Mouse (Mus musculus): ENCODE measurements around the gene Fabp3. TPM values are rescaled to one million over a fixed set of nuclear protein-coding genes. Genes with fewer than 3 reads are reported as not detected.

Fabp3 gene
- polyA plus RNA-seq, 1 experiment from 2014 or later: 74.2 TPM

- WGBS: 66% methylated on average over 5 of the region's 5 CpGs
- no peak overlapping the region for H3K27ac ChIP-seq (replicated peaks)
- DNase-seq (ENCODE audit: low spot score) (no peak), ATAC-seq (ENCODE audit: low FRiP score, low TSS enrichment) (no peak)
- TF ChIP-seq CTCF (IDR thresholded peaks at IDR 0.05; ENCODE audit: low read depth) (no peak), EP300 (optimal IDR thresholded peaks at IDR 0.05) (no peak)
- H3K4me1 ChIP-seq (replicated peaks; ENCODE audit: control insufficient read depth, insufficient read depth): no peaks in the 10 kb centered on the region
- H3K27me3 ChIP-seq (ENCODE audit: control insufficient read depth, insufficient read depth, low read length): no peaks in the 10 kb centered on the region
- H3K4me3 ChIP-seq (ENCODE audit: low read depth, low read length): no peak overlapping the region
- H3K4me2 ChIP-seq (replicated peaks; ENCODE audit: low read depth): no peak overlapping the region
- no peak overlapping the region for H3K9ac ChIP-seq (ENCODE audit: low read length)
- no peaks in the 10 kb centered on the region for H3K9me3 ChIP-seq (ENCODE audit: control insufficient read depth, low read length)
- peaks cover 9% of the 10 kb centered on the region for H3K36me3 ChIP-seq (ENCODE audit: control insufficient read depth, insufficient read depth, low read length)
Observed at GRCm38 (mm10) chr4:130335867-130336266, 27.5 kb downstream of the Fabp3 start.

- Histone ChIP-seq H3K4me2 (replicated peaks; ENCODE audit: low read depth) (no peak overlapping the region), H3K9ac (ENCODE audit: low read length) (no peak overlapping the region), H3K9me3 (ENCODE audit: control insufficient read depth, low read length) (no peaks in the 10 kb centered on the region), H3K4me3 (ENCODE audit: low read depth, low read length) (no peak overlapping the region), H3K27ac (replicated peaks) (no peak overlapping the region), H3K4me1 (replicated peaks; ENCODE audit: control insufficient read depth, insufficient read depth) (no peaks in the 10 kb centered on the region), H3K27me3 (ENCODE audit: control insufficient read depth, insufficient read depth, low read length) (no peaks in the 10 kb centered on the region), H3K36me3 (ENCODE audit: control insufficient read depth, insufficient read depth, low read length) (peaks cover 6% of the 10 kb centered on the region)
- 22% methylated on average over 4 of the region's 4 CpGs for WGBS
- ATAC-seq (ENCODE audit: low FRiP score, low TSS enrichment) (0 out of 2 replicates have a peak, but pooled peaks have one; percentile 40), DNase-seq (ENCODE audit: low spot score) (peak; percentile 63)
- no peak for TF ChIP-seq EP300 (optimal IDR thresholded peaks at IDR 0.05)
- TF ChIP-seq CTCF (IDR thresholded peaks at IDR 0.05; ENCODE audit: low read depth): peak; percentile 93
Observed at GRCm38 (mm10) chr4:130341691-130342090, 33.3 kb downstream of the Fabp3 start.

- no peak overlapping the region for H3K27ac ChIP-seq (replicated peaks)
- WGBS: 92% methylated on average over 6 of the region's 6 CpGs
- H3K36me3 ChIP-seq (ENCODE audit: control insufficient read depth, insufficient read depth, low read length): peaks cover 9% of the 10 kb centered on the region; the same call in 1 of the 2 replicates
Observed at GRCm38 (mm10) chr4:130349666-130350065, 41.3 kb downstream of the Fabp3 start.

GRCm38 (mm10) chr4:130350690-130351422, 42.5 kb downstream of the Fabp3 start:
- TF ChIP-seq EP300 (optimal IDR thresholded peaks at IDR 0.05) (no peak), CTCF (IDR thresholded peaks at IDR 0.05; ENCODE audit: low read depth) (0 out of 2 replicates have a peak, but pooled peaks have one; percentile 12)
- H3K27ac ChIP-seq (replicated peaks): no peak overlapping the region
- H3K4me3 ChIP-seq (ENCODE audit: low read depth, low read length): no peak overlapping the region
- DNase-seq (ENCODE audit: low spot score): no peak
- ATAC-seq (ENCODE audit: low FRiP score, low TSS enrichment): no peak
- peaks cover 9% of the 10 kb centered on the region; the same call in 1 of the 2 replicates for H3K36me3 ChIP-seq (ENCODE audit: control insufficient read depth, insufficient read depth, low read length)
- no peak overlapping the region for H3K9ac ChIP-seq (ENCODE audit: low read length)
- no peaks in the 10 kb centered on the region for H3K9me3 ChIP-seq (ENCODE audit: control insufficient read depth, low read length)
- no peak overlapping the region for H3K4me2 ChIP-seq (replicated peaks; ENCODE audit: low read depth)
- H3K27me3 ChIP-seq (ENCODE audit: control insufficient read depth, insufficient read depth, low read length): no peaks in the 10 kb centered on the region
- 87% methylated on average over 16 of the region's 16 CpGs for WGBS
- no peaks in the 10 kb centered on the region for H3K4me1 ChIP-seq (replicated peaks; ENCODE audit: control insufficient read depth, insufficient read depth)

More at GRCm38 (mm10) chr4:130349666-130350065, 41.3 kb downstream of the Fabp3 start:
- no peaks in the 10 kb centered on the region for H3K9me3 ChIP-seq (ENCODE audit: control insufficient read depth, low read length)
- no peak overlapping the region for H3K4me3 ChIP-seq (ENCODE audit: low read depth, low read length)
- no peak overlapping the region for H3K4me2 ChIP-seq (replicated peaks; ENCODE audit: low read depth)
- ATAC-seq (ENCODE audit: low FRiP score, low TSS enrichment) (no peak), DNase-seq (ENCODE audit: low spot score) (no peak)
- no peak overlapping the region for H3K9ac ChIP-seq (ENCODE audit: low read length)
- TF ChIP-seq CTCF (IDR thresholded peaks at IDR 0.05; ENCODE audit: low read depth): peak; percentile 51
- no peak for TF ChIP-seq EP300 (optimal IDR thresholded peaks at IDR 0.05)
- no peaks in the 10 kb centered on the region for H3K27me3 ChIP-seq (ENCODE audit: control insufficient read depth, insufficient read depth, low read length)
- H3K4me1 ChIP-seq (replicated peaks; ENCODE audit: control insufficient read depth, insufficient read depth): no peaks in the 10 kb centered on the region

- peak; percentile 95 for ATAC-seq (ENCODE audit: low FRiP score, low TSS enrichment)
- Histone ChIP-seq H3K4me1 (replicated peaks; ENCODE audit: control insufficient read depth, insufficient read depth) (no peaks in the 10 kb centered on the region), H3K4me2 (replicated peaks; ENCODE audit: low read depth) (no peak overlapping the region), H3K27ac (replicated peaks) (no peak overlapping the region), H3K36me3 (ENCODE audit: control insufficient read depth, insufficient read depth, low read length) (peaks cover 5% of the 10 kb centered on the region; the same call in 1 of the 2 replicates), H3K9me3 (ENCODE audit: control insufficient read depth, low read length) (no peaks in the 10 kb centered on the region), H3K9ac (ENCODE audit: low read length) (no peak overlapping the region), H3K27me3 (ENCODE audit: control insufficient read depth, insufficient read depth, low read length) (no peaks in the 10 kb centered on the region), H3K4me3 (ENCODE audit: low read depth, low read length) (no peak overlapping the region)
- WGBS: 73% methylated on average over 7 of the region's 7 CpGs
- peak; percentile 73 for DNase-seq (ENCODE audit: low spot score)
- TF ChIP-seq CTCF (IDR thresholded peaks at IDR 0.05; ENCODE audit: low read depth) (no peak), EP300 (optimal IDR thresholded peaks at IDR 0.05) (no peak)
Observed at GRCm38 (mm10) chr4:130352588-130352987, 44.2 kb downstream of the Fabp3 start.

GRCm38 (mm10) chr4:130357946-130358345, 49.6 kb downstream of the Fabp3 start:
- H3K4me2 ChIP-seq (replicated peaks; ENCODE audit: low read depth): no peak overlapping the region
- ATAC-seq (ENCODE audit: low FRiP score, low TSS enrichment): no peak

More at GRCm38 (mm10) chr4:130357946-130358345, 49.6 kb downstream of the Fabp3 start:
- no peak for DNase-seq (ENCODE audit: low spot score)
- H3K36me3 ChIP-seq (ENCODE audit: control insufficient read depth, insufficient read depth, low read length): no peaks in the 10 kb centered on the region
- TF ChIP-seq EP300 (optimal IDR thresholded peaks at IDR 0.05) (no peak), CTCF (IDR thresholded peaks at IDR 0.05; ENCODE audit: low read depth) (no peak)
- no peaks in the 10 kb centered on the region for H3K9me3 ChIP-seq (ENCODE audit: control insufficient read depth, low read length)
- H3K4me3 ChIP-seq (ENCODE audit: low read depth, low read length): no peak overlapping the region
- no peaks in the 10 kb centered on the region for H3K27me3 ChIP-seq (ENCODE audit: control insufficient read depth, insufficient read depth, low read length)
- H3K4me1 ChIP-seq (replicated peaks; ENCODE audit: control insufficient read depth, insufficient read depth): 0 out of 2 replicates have a peak, but pooled peaks cover 2% of the 10 kb centered on the region
- H3K27ac ChIP-seq (replicated peaks): no peak overlapping the region
- H3K9ac ChIP-seq (ENCODE audit: low read length): no peak overlapping the region

All from stomach, postnatal 0 days (tissue).